18 mouse cellular contexts compared by ENCODE assay signal in the genomic region with DNA sequence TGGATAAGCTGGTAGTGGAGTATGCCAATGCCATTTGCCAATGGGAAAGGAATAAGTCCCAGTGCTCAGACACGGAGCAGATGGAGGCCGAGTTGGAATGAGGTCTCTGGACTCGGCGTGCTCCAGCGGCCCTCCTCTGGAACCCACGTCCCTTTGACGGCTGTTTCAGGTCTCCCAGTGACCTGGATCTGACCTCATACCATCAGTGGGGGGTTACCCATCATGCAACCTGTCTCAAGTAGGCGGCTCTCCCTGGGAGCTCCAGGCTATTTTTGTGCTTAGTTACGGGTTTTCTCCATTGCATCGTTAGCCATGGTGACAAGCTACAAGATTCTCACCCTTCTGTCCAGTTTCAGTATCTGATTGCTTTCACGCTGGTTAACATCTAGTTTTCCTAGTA. TPM values are rescaled to one million over a fixed set of nuclear protein-coding genes. Genes with fewer than 3 reads are reported as not detected.
DNase-seq lines count a peak whose midpoint lies in the region; ATAC-seq lines count a peak whose summit lies in the region.
"Had no signal": no experiment of that assay in that cellular context is flagged by ENCODE, and none has a peak within 500 bp of the region (broad histone marks: within the 10 kb centered on the region; RNA-seq: fewer than 3 reads in every experiment).

No protein-coding gene starts in this region.

- H3K9ac ChIP-seq in hindbrain, embryonic 13.5 days = peak overlapping the region; percentile 36; the same call in 1 of the 2 replicates
- no peak overlapping the region for H3K9ac ChIP-seq in neural tube, embryonic 13.5 days
- H3K9ac ChIP-seq: forebrain, embryonic 15.5 days; liver, postnatal 0 days; stomach, embryonic 15.5 days had no signal

- H3K4me3 ChIP-seq in hindbrain, embryonic 13.5 days = no peak overlapping the region
- H3K4me3 ChIP-seq in hindbrain, embryonic 10.5 days = no peak overlapping the region
- no peak overlapping the region for H3K4me3 ChIP-seq in neural tube, embryonic 13.5 days
- H3K4me3 ChIP-seq: forebrain, embryonic 15.5 days; myocyte; stomach, embryonic 15.5 days had no signal

- H3K27ac ChIP-seq in hindbrain, embryonic 13.5 days = peak overlapping the region; percentile 81
- H3K27ac ChIP-seq in hindbrain, embryonic 10.5 days = no peak overlapping the region
- H3K27ac ChIP-seq in neural tube, embryonic 13.5 days (replicated peaks) = peak overlapping the region; percentile 76
- H3K27ac ChIP-seq: stomach, embryonic 15.5 days had no signal

- peaks cover 53% of the 10 kb centered on the region for H3K4me1 ChIP-seq in hindbrain, embryonic 13.5 days (replicated peaks)
- peaks cover 9% of the 10 kb centered on the region for H3K4me1 ChIP-seq in hindbrain, embryonic 10.5 days (replicated peaks)
- H3K4me1 ChIP-seq in neural tube, embryonic 13.5 days (replicated peaks) = peaks cover 61% of the 10 kb centered on the region
- H3K4me1 ChIP-seq: stomach, embryonic 15.5 days had no signal

- H3K9me3 ChIP-seq in hindbrain, embryonic 13.5 days = no peaks in the 10 kb centered on the region
- no peaks in the 10 kb centered on the region for H3K9me3 ChIP-seq in hindbrain, embryonic 10.5 days
- H3K9me3 ChIP-seq in neural tube, embryonic 13.5 days = no peaks in the 10 kb centered on the region
- H3K9me3 ChIP-seq: forebrain, embryonic 15.5 days; G1E; stomach, embryonic 15.5 days had no signal

- H3K27me3 ChIP-seq in hindbrain, embryonic 13.5 days = no peaks in the 10 kb centered on the region
- no peaks in the 10 kb centered on the region for H3K27me3 ChIP-seq in hindbrain, embryonic 10.5 days (ENCODE audit: insufficient read depth, poor library complexity, severe bottlenecking)
- no peaks in the 10 kb centered on the region for H3K27me3 ChIP-seq in neural tube, embryonic 13.5 days
- H3K27me3 ChIP-seq: forebrain, embryonic 15.5 days; stomach, embryonic 15.5 days had no signal

- WGBS in hindbrain, embryonic 13.5 days = 51% methylated on average over 11 of the region's 11 CpGs
- WGBS in hindbrain, embryonic 10.5 days = 72% methylated on average over 11 of the region's 11 CpGs
- 38% methylated on average over 11 of the region's 11 CpGs for WGBS in neural tube, embryonic 13.5 days

- no peak for ATAC-seq in hindbrain, embryonic 13.5 days (ENCODE audit: low FRiP score)
- no peak for ATAC-seq in neural tube, embryonic 13.5 days (ENCODE audit: low read depth)
- ATAC-seq: forebrain, embryonic 15.5 days; liver, postnatal 0 days had no signal

- peak; percentile 39 for DNase-seq in embryo, embryonic 10 days (ENCODE audit: low spot score)
- DNase-seq in embryo, embryonic 9.5 days (ENCODE audit: extremely low spot score) = no peak
- DNase-seq in hindbrain, embryonic 10.5 days (ENCODE audit: low spot score) = no peak
- no peak for DNase-seq in neural tube, embryonic 10.5 days (ENCODE audit: extremely low spot score, low spot score)
- DNase-seq in telencephalon, adult 2 months (ENCODE audit: low read depth, low spot score) = peak; percentile 38
- no peak for DNase-seq in ovary, adult 18-20 months (ENCODE audit: low spot score)
- DNase-seq: adrenal gland, postnatal 25 days; embryo, embryonic 11 days; kidney, adult 2 months; liver, postnatal 0 days; lung, postnatal 4 days; thymus, postnatal 36 days had no signal

- H3K4me2 ChIP-seq in hindbrain, embryonic 13.5 days = no peak overlapping the region
- no peak overlapping the region for H3K4me2 ChIP-seq in neural tube, embryonic 13.5 days
- H3K4me2 ChIP-seq: forebrain, embryonic 15.5 days; stomach, embryonic 15.5 days had no signal

- H3K36me3 ChIP-seq in hindbrain, embryonic 13.5 days = peaks cover 68% of the 10 kb centered on the region
- H3K36me3 ChIP-seq in hindbrain, embryonic 10.5 days = peaks cover 82% of the 10 kb centered on the region
- H3K36me3 ChIP-seq in neural tube, embryonic 13.5 days = peaks cover 68% of the 10 kb centered on the region

RNA-seq across cellular contexts. Expression of a gene that starts 26.8 kb away (rescaled TPM):
- polyA plus RNA-seq in hindbrain, embryonic 13.5 days (2015; fragmentation: Nextera tagmentation; extraction: Ambion mirVana) = 16.2 and 21.9 TPM in 2 replicates
- 0.27 and 0.58 TPM in 2 replicates for polyA plus RNA-seq in hindbrain, embryonic 10.5 days (2016; fragmentation: Nextera tagmentation; extraction: Ambion mirVana)
- 19.2 and 19.7 TPM in 2 replicates for polyA plus RNA-seq in neural tube, embryonic 13.5 days (2015; fragmentation: Nextera tagmentation; extraction: Ambion mirVana)
- polyA plus RNA-seq: G1E, myocyte had no signal

RNA-seq across cellular contexts. Expression of a gene that starts 31.7 kb away (rescaled TPM):
- 3.2 and 3.7 TPM in 2 replicates for polyA plus RNA-seq in hindbrain, embryonic 13.5 days (2015; fragmentation: Nextera tagmentation; extraction: Ambion mirVana)
- 16.1 and 19.5 TPM in 2 replicates for polyA plus RNA-seq in hindbrain, embryonic 10.5 days (2016; fragmentation: Nextera tagmentation; extraction: Ambion mirVana)
- 2.7 and 3.5 TPM in 2 replicates for polyA plus RNA-seq in neural tube, embryonic 13.5 days (2015; fragmentation: Nextera tagmentation; extraction: Ambion mirVana)

Comparison
In these comparisons a context has a peak if more than half of its experiments do, and no peak if none do; other contexts are left out.
1. DNase-seq: peak in embryo, embryonic 10 days (single experiment) and telencephalon, adult 2 months (single experiment); none in embryo, embryonic 9.5 days (single experiment), hindbrain, embryonic 10.5 days (single experiment), neural tube, embryonic 10.5 days (single experiment) and ovary, adult 18-20 months (single experiment).
2. RNA of a gene that starts 26.8 kb away (polyA plus RNA-seq): 16.2 to 21.9 TPM in hindbrain, embryonic 13.5 days and 19.2 to 19.7 TPM in neural tube, embryonic 13.5 days; 0.27 to 0.58 TPM in hindbrain, embryonic 10.5 days; every median in the first group is over 10 times any median in the second.